Mouse (Mus musculus) hindbrain, embryonic 16.5 days (tissue): ENCODE data around the gene Dnaja2. TPM values are rescaled to one million over a fixed set of nuclear protein-coding genes. Genes with fewer than 3 reads are reported as not detected.

Experiments
- ATAC-seq: fragments of 200-750 bp; cut with Nextera tagmentation; 2 replicates; pipeline ENCODE4 v1.8.0; 2017; ENCODE audit warnings: moderate TSS enrichment, moderate library complexity
- H3K27ac ChIP-seq: fragments of 300-500 bp; sonication (generic); 2 replicates; pipeline ENCODE4 v1.5.1; 2014; ENCODE audit warnings: low read depth, mild to moderate bottlenecking, control low read depth, low read length, moderate library complexity
- H3K27me3 ChIP-seq: fragments of 300-500 bp; sonication (generic); replicated peaks from 2 replicates; pipeline ENCODE4 v1.6.1; 2014; ENCODE audit warnings: low read length; ENCODE audit not compliant: control insufficient read depth, insufficient read depth
- H3K36me3 ChIP-seq: fragments of 300-500 bp; sonication (generic); 2 replicates; pipeline ENCODE4 v1.6.1; 2014; ENCODE audit warnings: mild to moderate bottlenecking, low read length, moderate library complexity, mixed read lengths; ENCODE audit not compliant: control insufficient read depth, insufficient read depth
- H3K4me1 ChIP-seq: fragments of 300-500 bp; sonication (generic); 2 replicates; pipeline ENCODE4 v1.6.1; 2014; ENCODE audit warnings: low read depth, low read length; ENCODE audit not compliant: control insufficient read depth, insufficient read depth
- H3K4me2 ChIP-seq: fragments of 300-500 bp; sonication (generic); 2 replicates; pipeline ENCODE4 v1.6.1; 2014; ENCODE audit warnings: mild to moderate bottlenecking, low read length, control low read depth, moderate library complexity
- H3K4me3 ChIP-seq: fragments of 300-500 bp; sonication (generic); 2 replicates; pipeline ENCODE4 v1.5.1; 2014; ENCODE audit warnings: mild to moderate bottlenecking, low read length, control low read depth, moderate library complexity
- H3K9ac ChIP-seq: fragments of 300-500 bp; sonication (generic); 2 replicates; pipeline ENCODE4 v1.6.1; 2014; ENCODE audit warnings: low read depth, mild to moderate bottlenecking, control low read depth, low read length, moderate library complexity
- H3K9me3 ChIP-seq: fragments of 300-500 bp; sonication (generic); 2 replicates; pipeline ENCODE4 v1.6.1; 2014; ENCODE audit warnings: mild to moderate bottlenecking, low read length, moderate library complexity; ENCODE audit not compliant: control insufficient read depth
- WGBS: fragments of 180-500 bp; shearing (Covaris S2); extraction: QIAGEN DNeasy Blood & Tissue Kit; methylation state at CpG from one replicate; pipeline ENCODE4 v1.1.7; 2014; 5-methylcytosine and 5-hydroxymethylcytosine counted together
- polyA plus RNA-seq: library from polyadenylated mRNA; unstranded; fragments of >200 nt; fragmentation: Nextera tagmentation; extraction: Ambion mirVana; gene quantifications from 2 replicates; pipeline ENCODE4 v1.2.1, GENCODE M21; 2015

The Dnaja2 gene
- polyA plus RNA-seq, 1 experiment from 2014 or later, result 171 TPM

GRCm38 (mm10) chr8:85532843-85533242 lies 22.3 kb downstream of the Dnaja2 start:
- 96% methylated on average over 4 of the region's 4 CpGs for WGBS
- no peaks in the 10 kb centered on the region for H3K4me1 ChIP-seq
- no peak overlapping the region for H3K4me3 ChIP-seq
- no peak overlapping the region for H3K4me2 ChIP-seq
- H3K9me3 ChIP-seq, result no peaks in the 10 kb centered on the region
- H3K36me3 ChIP-seq, result peaks cover 9% of the 10 kb centered on the region
- ATAC-seq, result no peak
- no peak overlapping the region for H3K9ac ChIP-seq
- no peak overlapping the region for H3K27ac ChIP-seq
- no peaks in the 10 kb centered on the region for H3K27me3 ChIP-seq

GRCm38 (mm10) chr8:85531471-85531870 lies 23.7 kb downstream of the Dnaja2 start:
- Histone ChIP-seq H3K4me1 (no peaks in the 10 kb centered on the region), H3K27me3 (no peaks in the 10 kb centered on the region), H3K4me3 (no peak overlapping the region), H3K27ac (no peak overlapping the region), H3K36me3 (peaks cover 10% of the 10 kb centered on the region), H3K9ac (no peak overlapping the region), H3K4me2 (no peak overlapping the region), H3K9me3 (no peaks in the 10 kb centered on the region)
- no peak for ATAC-seq
- 88% methylated on average over 3 of the region's 3 CpGs for WGBS

- H3K9me3 ChIP-seq, result no peaks in the 10 kb centered on the region
- peaks cover 9% of the 10 kb centered on the region for H3K36me3 ChIP-seq
- no peaks in the 10 kb centered on the region for H3K27me3 ChIP-seq
- H3K4me3 ChIP-seq, result no peak overlapping the region
- H3K9ac ChIP-seq, result no peak overlapping the region
- 93% methylated on average over 1 of the region's 1 CpGs for WGBS
- H3K27ac ChIP-seq, result no peak overlapping the region
- no peak for ATAC-seq
- no peak overlapping the region for H3K4me2 ChIP-seq
- H3K4me1 ChIP-seq, result no peaks in the 10 kb centered on the region
Observed at GRCm38 (mm10) chr8:85530717-85531116, 24.4 kb downstream of the Dnaja2 start.

- Histone ChIP-seq H3K27me3 (no peaks in the 10 kb centered on the region), H3K9me3 (no peaks in the 10 kb centered on the region), H3K4me1 (no peaks in the 10 kb centered on the region), H3K4me2 (no peak overlapping the region), H3K27ac (no peak overlapping the region), H3K36me3 (peaks cover 13% of the 10 kb centered on the region), H3K4me3 (no peak overlapping the region), H3K9ac (no peak overlapping the region)
- 76% methylated on average over 3 of the region's 3 CpGs for WGBS
- ATAC-seq, result no peak
Observed at GRCm38 (mm10) chr8:85528959-85529358, 26.2 kb downstream of the Dnaja2 start.

GRCm38 (mm10) chr8:85526105-85526504 lies 29.0 kb downstream of the Dnaja2 start:
- H3K9me3 ChIP-seq, result no peaks in the 10 kb centered on the region
- no peak overlapping the region for H3K27ac ChIP-seq
- no peak for ATAC-seq
- H3K4me2 ChIP-seq, result no peak overlapping the region
- peaks cover 28% of the 10 kb centered on the region for H3K36me3 ChIP-seq
- no peaks in the 10 kb centered on the region for H3K4me1 ChIP-seq
- H3K4me3 ChIP-seq, result no peak overlapping the region
- no peak overlapping the region for H3K9ac ChIP-seq
- no peaks in the 10 kb centered on the region for H3K27me3 ChIP-seq
- WGBS, result 31% methylated on average over 6 of the region's 6 CpGs

- no peak overlapping the region for H3K27ac ChIP-seq
- H3K9ac ChIP-seq, result no peak overlapping the region
- H3K4me1 ChIP-seq, result no peaks in the 10 kb centered on the region
- 96% methylated on average over 7 of the region's 7 CpGs for WGBS
- H3K27me3 ChIP-seq, result no peaks in the 10 kb centered on the region
- peaks cover 43% of the 10 kb centered on the region for H3K36me3 ChIP-seq
- H3K4me2 ChIP-seq, result no peak overlapping the region
- H3K9me3 ChIP-seq, result no peaks in the 10 kb centered on the region
- ATAC-seq, result no peak
- H3K4me3 ChIP-seq, result no peak overlapping the region
Observed at GRCm38 (mm10) chr8:85524086-85524485, 31.1 kb downstream of the Dnaja2 start.

- Histone ChIP-seq H3K27ac (no peak overlapping the region), H3K4me2 (no peak overlapping the region), H3K4me3 (no peak overlapping the region), H3K27me3 (no peaks in the 10 kb centered on the region), H3K9me3 (no peaks in the 10 kb centered on the region), H3K4me1 (no peaks in the 10 kb centered on the region), H3K36me3 (peaks cover 60% of the 10 kb centered on the region), H3K9ac (no peak overlapping the region)
- 93% methylated on average over 8 of the region's 8 CpGs for WGBS
- no peak for ATAC-seq
Observed at GRCm38 (mm10) chr8:85521332-85521731, 33.8 kb downstream of the Dnaja2 start.

- Histone ChIP-seq H3K9ac (no peak overlapping the region), H3K4me3 (no peak overlapping the region)
Observed at GRCm38 (mm10) chr8:85520586-85520985, 34.6 kb downstream of the Dnaja2 start.

GRCm38 (mm10) chr8:85517956-85518355 lies 37.2 kb downstream of the Dnaja2 start:
- Histone ChIP-seq H3K9me3 (no peaks in the 10 kb centered on the region), H3K9ac (no peak overlapping the region)
- 93% methylated on average over 10 of the region's 10 CpGs for whole genome bisulfite sequencing

More at GRCm38 (mm10) chr8:85520586-85520985, 34.6 kb downstream of the Dnaja2 start:
- H3K4me2 ChIP-seq, result no peak overlapping the region
- no peaks in the 10 kb centered on the region for H3K4me1 ChIP-seq
- no peaks in the 10 kb centered on the region for H3K9me3 ChIP-seq
- 93% methylated on average over 4 of the region's 4 CpGs for WGBS
- H3K36me3 ChIP-seq, result peaks cover 64% of the 10 kb centered on the region
- ATAC-seq, result no peak
- no peaks in the 10 kb centered on the region for H3K27me3 ChIP-seq
- H3K27ac ChIP-seq, result no peak overlapping the region

GRCm38 (mm10) chr8:85517336-85517735 lies 37.8 kb downstream of the Dnaja2 start:
- H3K27ac ChIP-seq, result no peak overlapping the region
- WGBS, result 79% methylated on average over 4 of the region's 4 CpGs
- H3K4me2 ChIP-seq, result no peak overlapping the region
- peaks cover 58% of the 10 kb centered on the region for H3K36me3 ChIP-seq
- no peak for ATAC-seq
- no peak overlapping the region for H3K9ac ChIP-seq
- H3K27me3 ChIP-seq, result no peaks in the 10 kb centered on the region
- H3K4me3 ChIP-seq, result no peak overlapping the region
- H3K9me3 ChIP-seq, result no peaks in the 10 kb centered on the region
- H3K4me1 ChIP-seq, result no peaks in the 10 kb centered on the region

More at GRCm38 (mm10) chr8:85517956-85518355, 37.2 kb downstream of the Dnaja2 start:
- Histone ChIP-seq H3K4me2 (no peak overlapping the region), H3K4me1 (no peaks in the 10 kb centered on the region), H3K27me3 (no peaks in the 10 kb centered on the region), H3K4me3 (no peak overlapping the region), H3K36me3 (peaks cover 62% of the 10 kb centered on the region), H3K27ac (no peak overlapping the region)
- no peak for ATAC-seq
